ENCODE assay signal across 14 mouse cellular contexts in genomic region chr3:154118992-154119603, GRCm38 (mm10).
A peak's percentile ranks its signal among the peaks of the same experiment; 100 is the strongest.
DNase-seq lines count a peak whose midpoint lies in the region; ATAC-seq and TF ChIP-seq lines count a peak whose summit lies in the region.
"Had no signal": no experiment of that assay in that cellular context is flagged by ENCODE, and none has a peak within 500 bp of the region (broad histone marks: within the 10 kb centered on the region; RNA-seq: fewer than 3 reads in every experiment).

No protein-coding gene starts in this region.

- H3K9ac ChIP-seq in forebrain, embryonic 14.5 days (ENCODE audit: low read length), result no peak overlapping the region
- H3K9ac ChIP-seq in midbrain, embryonic 11.5 days (ENCODE audit: low read length), result no peak overlapping the region
- no peak overlapping the region for H3K9ac ChIP-seq in midbrain, postnatal 0 days (replicated peaks; ENCODE audit: low read length, poor library complexity, severe bottlenecking)
- no peak overlapping the region for H3K9ac ChIP-seq in hindbrain, postnatal 0 days (replicated peaks; ENCODE audit: low read length)
- H3K9ac ChIP-seq: intestine, embryonic 15.5 days had no signal

- TF ChIP-seq CTCF in midbrain, postnatal 0 days (IDR thresholded peaks at IDR 0.05), result no peak
- TF ChIP-seq CTCF in hindbrain, postnatal 0 days (IDR thresholded peaks at IDR 0.05; ENCODE audit: low read depth), result no peak

- ATAC-seq in forebrain, embryonic 14.5 days, result peak; percentile 45; the same call in 1 of the 2 replicates
- ATAC-seq in midbrain, embryonic 11.5 days (ENCODE audit: low FRiP score), result peak; percentile 61
- no peak for ATAC-seq in midbrain, postnatal 0 days (ENCODE audit: low FRiP score)
- ATAC-seq in hindbrain, postnatal 0 days, result peak; percentile 51; the same call in 1 of the 2 replicates
- ATAC-seq: intestine, embryonic 15.5 days; midbrain, embryonic 16.5 days had no signal

- H3K4me1 ChIP-seq in forebrain, embryonic 14.5 days (ENCODE audit: control insufficient read depth, insufficient read depth, low read length), result peaks cover 16% of the 10 kb centered on the region; the same call in 1 of the 2 replicates
- H3K4me1 ChIP-seq in forebrain, embryonic 10.5 days, result peaks cover 22% of the 10 kb centered on the region
- H3K4me1 ChIP-seq in midbrain, embryonic 11.5 days (ENCODE audit: control insufficient read depth, insufficient read depth, low read length), result peaks cover 11% of the 10 kb centered on the region; the same call in 1 of the 2 replicates
- H3K4me1 ChIP-seq in midbrain, postnatal 0 days (ENCODE audit: insufficient read depth, low read length), result no peaks in the 10 kb centered on the region
- H3K4me1 ChIP-seq in hindbrain, postnatal 0 days (ENCODE audit: insufficient read depth, low read length), result peaks cover 9% of the 10 kb centered on the region
- H3K4me1 ChIP-seq: intestine, embryonic 15.5 days had no signal

- H3K27me3 ChIP-seq in forebrain, embryonic 14.5 days (replicated peaks; ENCODE audit: control insufficient read depth, insufficient read depth, low read length), result no peaks in the 10 kb centered on the region
- H3K27me3 ChIP-seq in forebrain, embryonic 10.5 days (ENCODE audit: poor library complexity, severe bottlenecking), result peaks cover 26% of the 10 kb centered on the region
- peaks cover 5% of the 10 kb centered on the region for H3K27me3 ChIP-seq in midbrain, embryonic 11.5 days (ENCODE audit: control insufficient read depth, insufficient read depth, low read length)
- no peaks in the 10 kb centered on the region for H3K27me3 ChIP-seq in midbrain, postnatal 0 days (ENCODE audit: insufficient read depth, low read length)
- H3K27me3 ChIP-seq in hindbrain, postnatal 0 days (ENCODE audit: insufficient read depth, low read length), result no peaks in the 10 kb centered on the region
- H3K27me3 ChIP-seq: intestine, embryonic 15.5 days had no signal

- H3K27ac ChIP-seq in forebrain, embryonic 14.5 days (ENCODE audit: low read depth, low read length), result no peak overlapping the region
- no peak overlapping the region for H3K27ac ChIP-seq in forebrain, embryonic 10.5 days
- no peak overlapping the region for H3K27ac ChIP-seq in midbrain, embryonic 11.5 days (ENCODE audit: low read depth, low read length)
- H3K27ac ChIP-seq in midbrain, postnatal 0 days (ENCODE audit: low read depth, low read length), result no peak overlapping the region
- no peak overlapping the region for H3K27ac ChIP-seq in hindbrain, postnatal 0 days
- H3K27ac ChIP-seq: heart, adult 2 months; intestine, embryonic 15.5 days; kidney, postnatal 0 days; left cerebral cortex, adult 2 months had no signal

- no peak overlapping the region for H3K4me2 ChIP-seq in forebrain, embryonic 14.5 days (ENCODE audit: low read length)
- no peak overlapping the region for H3K4me2 ChIP-seq in midbrain, embryonic 11.5 days
- no peak overlapping the region for H3K4me2 ChIP-seq in midbrain, postnatal 0 days (ENCODE audit: low read depth, low read length, poor library complexity, severe bottlenecking)
- H3K4me2 ChIP-seq in hindbrain, postnatal 0 days (ENCODE audit: low read depth, low read length), result no peak overlapping the region
- H3K4me2 ChIP-seq: intestine, embryonic 15.5 days had no signal

- H3K9me3 ChIP-seq in forebrain, embryonic 14.5 days (replicated peaks; ENCODE audit: control insufficient read depth, low read length), result no peaks in the 10 kb centered on the region
- no peaks in the 10 kb centered on the region for H3K9me3 ChIP-seq in forebrain, embryonic 10.5 days
- no peaks in the 10 kb centered on the region for H3K9me3 ChIP-seq in midbrain, embryonic 11.5 days (ENCODE audit: control insufficient read depth, low read length)
- no peaks in the 10 kb centered on the region for H3K9me3 ChIP-seq in midbrain, postnatal 0 days (ENCODE audit: low read length)
- H3K9me3 ChIP-seq in hindbrain, postnatal 0 days (ENCODE audit: low read length), result no peaks in the 10 kb centered on the region
- H3K9me3 ChIP-seq: intestine, embryonic 15.5 days had no signal

- DNase-seq in forebrain, embryonic 14.5 days (ENCODE audit: low spot score), result peak; percentile 50
- no peak for DNase-seq in forebrain, embryonic 10.5 days (ENCODE audit: extremely low spot score, low spot score)
- no peak for DNase-seq in midbrain, embryonic 11.5 days (ENCODE audit: low spot score, missing footprints)
- DNase-seq in midbrain, postnatal 0 days (ENCODE audit: low spot score), result no peak
- peak; percentile 34 for DNase-seq in cerebellum, adult 9-10 months
- DNase-seq in hindbrain, postnatal 0 days (ENCODE audit: low spot score), result peak; percentile 18
- no peak for DNase-seq in MN1 (ENCODE audit: low spot score)
- DNase-seq: heart, adult 2 months; heart, postnatal 10 days; thymus, adult 2 months had no signal

- no peaks in the 10 kb centered on the region for H3K36me3 ChIP-seq in forebrain, embryonic 14.5 days (ENCODE audit: control insufficient read depth, insufficient read depth, low read length)
- no peaks in the 10 kb centered on the region for H3K36me3 ChIP-seq in forebrain, embryonic 10.5 days (replicated peaks)
- no peaks in the 10 kb centered on the region for H3K36me3 ChIP-seq in midbrain, embryonic 11.5 days (ENCODE audit: control insufficient read depth, insufficient read depth, low read length)
- H3K36me3 ChIP-seq in midbrain, postnatal 0 days (ENCODE audit: insufficient read depth, low read length), result no peaks in the 10 kb centered on the region
- H3K36me3 ChIP-seq in hindbrain, postnatal 0 days (ENCODE audit: insufficient read depth, low read length), result no peaks in the 10 kb centered on the region
- H3K36me3 ChIP-seq: intestine, embryonic 15.5 days had no signal

- WGBS in forebrain, embryonic 14.5 days, result 50% methylated on average over 6 of the region's 6 CpGs
- 64% methylated on average over 6 of the region's 6 CpGs for WGBS in forebrain, embryonic 10.5 days
- 51% methylated on average over 6 of the region's 6 CpGs for WGBS in midbrain, embryonic 11.5 days
- 33% methylated on average over 6 of the region's 6 CpGs for WGBS in midbrain, postnatal 0 days
- 32% methylated on average over 6 of the region's 6 CpGs for WGBS in hindbrain, postnatal 0 days

- no peak overlapping the region for H3K4me3 ChIP-seq in forebrain, embryonic 14.5 days (ENCODE audit: low read depth, low read length)
- H3K4me3 ChIP-seq in forebrain, embryonic 10.5 days, result no peak overlapping the region
- H3K4me3 ChIP-seq in midbrain, embryonic 11.5 days (ENCODE audit: low read depth, low read length), result no peak overlapping the region
- no peak overlapping the region for H3K4me3 ChIP-seq in midbrain, postnatal 0 days (ENCODE audit: low read depth, low read length)
- no peak overlapping the region for H3K4me3 ChIP-seq in hindbrain, postnatal 0 days (ENCODE audit: low read length)
- H3K4me3 ChIP-seq: heart, adult 2 months; intestine, embryonic 15.5 days; left cerebral cortex, adult 2 months had no signal

Comparison
In these comparisons a context has a peak if more than half of its experiments do, and no peak if none do; other contexts are left out.
1. DNase-seq: peak in forebrain, embryonic 14.5 days (single experiment), cerebellum, adult 9-10 months (single experiment) and hindbrain, postnatal 0 days (single experiment); none in forebrain, embryonic 10.5 days (single experiment), midbrain, embryonic 11.5 days (single experiment), midbrain, postnatal 0 days (single experiment) and MN1 (single experiment).